Mouse (Mus musculus) hindbrain, embryonic 10.5 days (tissue): Measurements from ENCODE around the gene S1pr5. TPM values are rescaled to one million over a fixed set of nuclear protein-coding genes. Genes with fewer than 3 reads are reported as not detected.

Experiments
- polyA plus RNA-seq: library from polyadenylated mRNA; unstranded; fragments of >200 nt; fragmentation: Nextera tagmentation; extraction: Ambion mirVana; gene quantifications from 2 replicates; pipeline ENCODE4 v1.2.1, GENCODE M21; 2016

The S1pr5 gene
- polyA plus RNA-seq, 1 experiment from 2014 or later, result 0.35 TPM

Other genes starting within 250 kb of the S1pr5 start
- gene Mrpl4, start 245.7 kb downstream of the S1pr5 start, polyA plus RNA-seq, result 136 and 150 TPM in 2 replicates
- gene Icam1, start 232.5 kb downstream of the S1pr5 start, polyA plus RNA-seq, result 5.1 and 5.8 TPM in 2 replicates
- gene Icam4, start 219.1 kb downstream of the S1pr5 start, polyA plus RNA-seq, result 5.9 and 6.0 TPM in 2 replicates
- 0.07 TPM in 1 of 2 replicates, not detected in the other for gene Icam5, start 216.4 kb downstream of the S1pr5 start, polyA plus RNA-seq
- gene Zglp1, start 181.3 kb downstream of the S1pr5 start, polyA plus RNA-seq, result 1.0 TPM in 2 replicates
- 1.0 and 1.4 TPM in 2 replicates for gene Gm49373, start 175.3 kb downstream of the S1pr5 start, polyA plus RNA-seq
- gene Fdx1l, start 174.8 kb downstream of the S1pr5 start, polyA plus RNA-seq, result 64.4 and 66.3 TPM in 2 replicates
- 2.9 and 3.7 TPM in 2 replicates for gene Gm38431, start 156.4 kb downstream of the S1pr5 start, polyA plus RNA-seq
- gene Raver1, start 156.4 kb downstream of the S1pr5 start, polyA plus RNA-seq, result 94.3 and 103 TPM in 2 replicates
- gene Tyk2, start 117.2 kb downstream of the S1pr5 start, polyA plus RNA-seq, result 15.3 and 15.5 TPM in 2 replicates
- 333 and 374 TPM in 2 replicates for gene Cdc37, start 98.5 kb downstream of the S1pr5 start, polyA plus RNA-seq
- gene Pde4a, start 82.7 kb downstream of the S1pr5 start, polyA plus RNA-seq, result 3.7 and 6.5 TPM in 2 replicates
- gene Keap1, start 9.1 kb downstream of the S1pr5 start, polyA plus RNA-seq, result 46.5 and 50.0 TPM in 2 replicates
- gene Atg4d, start 16.9 kb upstream of the S1pr5 start, polyA plus RNA-seq, result 52.3 and 59.4 TPM in 2 replicates
- 17.6 and 19.4 TPM in 2 replicates for gene Kri1, start 39.5 kb upstream of the S1pr5 start, polyA plus RNA-seq
- 58.4 and 73.5 TPM in 2 replicates for gene Cdkn2d, start 43.0 kb upstream of the S1pr5 start, polyA plus RNA-seq
- gene Ap1m2, start 63.9 kb upstream of the S1pr5 start, polyA plus RNA-seq, result 4.8 and 14.6 TPM in 2 replicates
- gene Slc44a2, start 72.3 kb upstream of the S1pr5 start, polyA plus RNA-seq, result 68.7 and 75.7 TPM in 2 replicates
- gene Ilf3, start 119.4 kb upstream of the S1pr5 start, polyA plus RNA-seq, result 270 and 300 TPM in 2 replicates
- gene Qtrt1, start 163.4 kb upstream of the S1pr5 start, polyA plus RNA-seq, result 63.3 and 68.7 TPM in 2 replicates
- gene Dnm2, start 176.5 kb upstream of the S1pr5 start, polyA plus RNA-seq, result 75.1 and 80.4 TPM in 2 replicates